Mouse (Mus musculus) olfactory bulb, adult 2 months (tissue): ENCODE measurements around the gene Ubr2.

Source experiments
- CTCF ChIP-seq: fragments of 200-500 bp; IDR thresholded peaks from 2 replicates; pipeline ENCODE4 v1.5.1; 2012; ENCODE audit warnings: low read depth, mild to moderate bottlenecking, low read length, moderate library complexity; ENCODE audit not compliant: insufficient read depth
- POLR2A ChIP-seq: fragments of 200-500 bp; IDR thresholded peaks from 2 replicates; pipeline ENCODE4 v1.6.1; 2012; ENCODE audit warnings: mild to moderate bottlenecking, low read depth, low read length, moderate library complexity; ENCODE audit not compliant: insufficient read depth

DNA sequence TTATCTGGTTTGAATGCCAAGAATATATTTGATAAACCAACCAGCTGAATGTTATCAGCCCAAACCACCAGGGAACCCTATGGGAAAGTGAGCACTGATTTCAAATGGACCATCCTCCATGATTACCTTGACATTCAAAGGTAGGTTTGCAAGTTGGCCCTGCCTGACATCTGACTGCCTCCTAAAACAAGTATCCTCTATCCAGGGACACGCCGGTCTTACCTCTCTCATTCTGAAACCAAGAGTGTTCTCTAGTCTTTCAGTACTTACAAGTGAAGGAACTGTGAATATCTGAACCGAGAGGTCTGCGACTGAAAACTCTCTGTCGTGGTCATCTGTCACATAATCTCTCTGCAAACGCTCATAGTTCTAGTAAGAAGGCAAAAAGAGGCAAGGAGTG, 30.3 kb downstream of the Ubr2 start:
- TF ChIP-seq CTCF (no peak), POLR2A (no peak)
